Mouse (Mus musculus) liver, postnatal 0 days (tissue): ENCODE measurements at regions not wholly inside any gene's neighbourhood (a gene's known extent, or its start where the extent isn't known, plus 50 kb on each side); places are given as distances from the start of the nearest gene placed in this dataset.

Experiments used
- CTCF ChIP-seq: sonication (generic); IDR thresholded peaks from 2 replicates; pipeline ENCODE4 v1.5.1; 2016; ENCODE audit warnings: antibody characterized with exemption, low read depth
- EP300 ChIP-seq: IDR thresholded peaks from 2 replicates; pipeline ENCODE4 v1.6.1; 2016; ENCODE audit warnings: antibody characterized with exemption, low read depth, mild to moderate bottlenecking

- no peak for TF ChIP-seq CTCF
- TF ChIP-seq EP300 = no peak
Observed at GRCm38 (mm10) chr15:40533451-40533873, 399.3 kb downstream of the 9330182O14Rik start.
